Mouse (Mus musculus) limb, embryonic 11.5 days (tissue): ENCODE results near the gene B430306N03Rik. TPM values are rescaled to one million over a fixed set of nuclear protein-coding genes. Genes with fewer than 3 reads are reported as not detected.

Source experiments
- ATAC-seq: fragments of 200-750 bp; cut with Nextera tagmentation; 2 replicates; pipeline ENCODE4 v1.8.0; 2017; ENCODE audit warnings: low read depth; ENCODE audit not compliant: insufficient number of reproducible peaks, low FRiP score, low TSS enrichment
- DNase-seq: peaks from one replicate; pipeline ENCODE4 v3.0.0-alpha.2; 2015; ENCODE audit warnings: low spot score
- H3K27ac ChIP-seq: fragments of 300-500 bp; sonication (generic); replicated peaks from 2 replicates; pipeline ENCODE4 v1.5.1; 2014; ENCODE audit warnings: low read depth, mild to moderate bottlenecking, low read length
- H3K27me3 ChIP-seq: fragments of 300-500 bp; sonication (generic); 2 replicates; pipeline ENCODE4 v1.6.1; 2014; ENCODE audit warnings: mild to moderate bottlenecking, low read length, mixed read lengths; ENCODE audit not compliant: control insufficient read depth, insufficient read depth
- H3K36me3 ChIP-seq: fragments of 300-500 bp; sonication (generic); 2 replicates; pipeline ENCODE4 v1.6.1; 2014; ENCODE audit warnings: mild to moderate bottlenecking, low read length, moderate library complexity, mixed read lengths; ENCODE audit not compliant: control insufficient read depth, insufficient read depth
- H3K4me1 ChIP-seq: fragments of 300-500 bp; sonication (generic); 2 replicates; pipeline ENCODE4 v1.6.1; 2014; ENCODE audit warnings: low read length, mixed read lengths; ENCODE audit not compliant: control insufficient read depth, insufficient read depth
- H3K4me2 ChIP-seq: fragments of 300-500 bp; sonication (generic); 2 replicates; pipeline ENCODE4 v1.6.1; 2014; ENCODE audit warnings: low read depth, mild to moderate bottlenecking, moderate library complexity; ENCODE audit not compliant: severe bottlenecking
- H3K4me3 ChIP-seq: fragments of 300-500 bp; sonication (generic); 2 replicates; pipeline ENCODE4 v1.5.1; 2014; ENCODE audit warnings: low read depth, low read length
- H3K9ac ChIP-seq: fragments of 300-500 bp; sonication (generic); 2 replicates; pipeline ENCODE4 v1.6.1; 2014; ENCODE audit warnings: mild to moderate bottlenecking, low read length
- H3K9me3 ChIP-seq: fragments of 300-500 bp; sonication (generic); 2 replicates; pipeline ENCODE4 v1.6.1; 2016; ENCODE audit warnings: low read length; ENCODE audit not compliant: control insufficient read depth
- WGBS: fragments of 180-500 bp; shearing (Covaris S2); extraction: QIAGEN DNeasy Blood & Tissue Kit; methylation state at CpG from one replicate; pipeline ENCODE4 v1.1.7; 2014; 5-methylcytosine and 5-hydroxymethylcytosine counted together
- polyA plus RNA-seq: library from polyadenylated mRNA; unstranded; fragments of >200 nt; fragmentation: Nextera tagmentation; extraction: Ambion mirVana; gene quantifications from 2 replicates; pipeline ENCODE4 v1.2.1, GENCODE M21; 2014

The B430306N03Rik gene
- polyA plus RNA-seq, 1 experiment from 2014 or later, result 0.09 TPM

- no peak for ATAC-seq
- WGBS, result 59% methylated on average over 2 of the region's 2 CpGs
- Histone ChIP-seq H3K27ac (no peak overlapping the region), H3K9me3 (no peaks in the 10 kb centered on the region), H3K27me3 (no peaks in the 10 kb centered on the region), H3K9ac (no peak overlapping the region), H3K4me2 (no peak overlapping the region), H3K4me3 (no peak overlapping the region), H3K36me3 (no peaks in the 10 kb centered on the region), H3K4me1 (no peaks in the 10 kb centered on the region)
- DNase-seq, result no peak
These were observed 42.0 kb downstream of the B430306N03Rik start for GRCm38 (mm10) chr17:48357892-48358291.

GRCm38 (mm10) chr17:48359616-48360015 is 43.7 kb downstream of the B430306N03Rik start, which contains the start of gene Treml1:
Treml1 (plus strand) TSS chr17:48359916.
- no peaks in the 10 kb centered on the region for H3K9me3 ChIP-seq
- no peak within 1 kb of the TSS for H3K4me3 ChIP-seq
- no peak within 1 kb of the TSS for H3K9ac ChIP-seq
- no peaks in the 10 kb centered on the region for H3K27me3 ChIP-seq
- DNase-seq (no peak), ATAC-seq (no peak)
- no peaks in the 10 kb centered on the region for H3K4me1 ChIP-seq
- no peak within 1 kb of the TSS for H3K4me2 ChIP-seq
- no peak within 1 kb of the TSS for H3K27ac ChIP-seq
- WGBS, result 78% methylated on average over 7 of the region's 7 CpGs
- H3K36me3 ChIP-seq, result no peaks in the 10 kb centered on the region

GRCm38 (mm10) chr17:48360462-48360861 is 44.5 kb downstream of the B430306N03Rik start:
- ATAC-seq, result no peak
- Histone ChIP-seq H3K36me3 (no peaks in the 10 kb centered on the region), H3K27me3 (no peaks in the 10 kb centered on the region), H3K9me3 (no peaks in the 10 kb centered on the region), H3K9ac (no peak overlapping the region), H3K4me3 (no peak overlapping the region), H3K4me2 (no peak overlapping the region), H3K4me1 (no peaks in the 10 kb centered on the region), H3K27ac (no peak overlapping the region)
- DNase-seq, result no peak
- 84% methylated on average over 4 of the region's 4 CpGs for WGBS

GRCm38 (mm10) chr17:48362346-48362745 is 46.4 kb downstream of the B430306N03Rik start:
- Histone ChIP-seq H3K9me3 (no peaks in the 10 kb centered on the region), H3K4me2 (no peak overlapping the region), H3K27ac (no peak overlapping the region), H3K36me3 (no peaks in the 10 kb centered on the region), H3K27me3 (no peaks in the 10 kb centered on the region), H3K4me1 (no peaks in the 10 kb centered on the region), H3K9ac (no peak overlapping the region), H3K4me3 (no peak overlapping the region)
- ATAC-seq (no peak), DNase-seq (no peak)
- 80% methylated on average over 3 of the region's 3 CpGs for WGBS

- WGBS, result 90% methylated on average over 8 of the region's 8 CpGs
These were observed 47.0 kb downstream of the B430306N03Rik start for GRCm38 (mm10) chr17:48362966-48363365.

GRCm38 (mm10) chr17:48363421-48363965 is 47.6 kb downstream of the B430306N03Rik start:
- ATAC-seq, result no peak
- WGBS, result 78% methylated on average over 6 of the region's 6 CpGs
- H3K27ac ChIP-seq, result no peak overlapping the region

More at GRCm38 (mm10) chr17:48362966-48363365, 47.0 kb downstream of the B430306N03Rik start:
- Histone ChIP-seq H3K9me3 (no peaks in the 10 kb centered on the region), H3K27ac (no peak overlapping the region), H3K4me1 (no peaks in the 10 kb centered on the region), H3K9ac (no peak overlapping the region), H3K27me3 (no peaks in the 10 kb centered on the region), H3K4me2 (no peak overlapping the region), H3K36me3 (no peaks in the 10 kb centered on the region), H3K4me3 (no peak overlapping the region)
- DNase-seq, result no peak
- ATAC-seq, result no peak

GRCm38 (mm10) chr17:48365511-48366155 is 49.7 kb downstream of the B430306N03Rik start:
- Histone ChIP-seq H3K4me2 (no peak overlapping the region), H3K27me3 (no peaks in the 10 kb centered on the region), H3K36me3 (no peaks in the 10 kb centered on the region), H3K4me3 (no peak overlapping the region), H3K9me3 (no peaks in the 10 kb centered on the region), H3K9ac (no peak overlapping the region), H3K27ac (no peak overlapping the region), H3K4me1 (no peaks in the 10 kb centered on the region)
- 87% methylated on average over 9 of the region's 9 CpGs for WGBS
- ATAC-seq (no peak), DNase-seq (no peak)

More at GRCm38 (mm10) chr17:48363421-48363965, 47.6 kb downstream of the B430306N03Rik start:
- Histone ChIP-seq H3K9ac (no peak overlapping the region), H3K27me3 (no peaks in the 10 kb centered on the region), H3K4me3 (no peak overlapping the region), H3K36me3 (no peaks in the 10 kb centered on the region), H3K9me3 (no peaks in the 10 kb centered on the region), H3K4me2 (no peak overlapping the region), H3K4me1 (no peaks in the 10 kb centered on the region)
- DNase-seq, result no peak

- DNase-seq (no peak), ATAC-seq (no peak)
- no peaks in the 10 kb centered on the region for H3K9me3 ChIP-seq
- no peaks in the 10 kb centered on the region for H3K4me1 ChIP-seq
- no peak overlapping the region for H3K9ac ChIP-seq
- 83% methylated on average over 5 of the region's 5 CpGs for WGBS
- H3K27ac ChIP-seq, result no peak overlapping the region
- H3K27me3 ChIP-seq, result no peaks in the 10 kb centered on the region
- H3K4me2 ChIP-seq, result no peak overlapping the region
- no peaks in the 10 kb centered on the region for H3K36me3 ChIP-seq
- H3K4me3 ChIP-seq, result no peak overlapping the region
These were observed 50.9 kb downstream of the B430306N03Rik start for GRCm38 (mm10) chr17:48366806-48367205.
